Mouse (Mus musculus) lung, postnatal 36 days (tissue): ENCODE results near the gene Engase.

Experiments
- DNase-seq: peaks from one replicate; pipeline ENCODE4 v3.0.0; 2022; ENCODE audit warnings: mixed read lengths

The Engase gene

GRCm38 (mm10) chr11:118534382-118535092, 57.9 kb downstream of the Engase start:
- peak; percentile 10 for DNase-seq

GRCm38 (mm10) chr11:118538008-118538407, 61.4 kb downstream of the Engase start:
- DNase-seq = no peak
